Mouse (Mus musculus) kidney, adult 18-20 months (tissue): ENCODE results near the gene Eif1ax.
A peak's percentile ranks its signal among the peaks of the same experiment; 100 is the strongest.
"Not testable (repeated sequence)": the region's sequence is repeated elsewhere in the genome, so short reads cannot be mapped to it uniquely, and the experiment has no call there.

Source experiments
- DNase-seq: peaks from one replicate; pipeline ENCODE4 v3.0.0; 2021

Eif1ax gene

DNA sequence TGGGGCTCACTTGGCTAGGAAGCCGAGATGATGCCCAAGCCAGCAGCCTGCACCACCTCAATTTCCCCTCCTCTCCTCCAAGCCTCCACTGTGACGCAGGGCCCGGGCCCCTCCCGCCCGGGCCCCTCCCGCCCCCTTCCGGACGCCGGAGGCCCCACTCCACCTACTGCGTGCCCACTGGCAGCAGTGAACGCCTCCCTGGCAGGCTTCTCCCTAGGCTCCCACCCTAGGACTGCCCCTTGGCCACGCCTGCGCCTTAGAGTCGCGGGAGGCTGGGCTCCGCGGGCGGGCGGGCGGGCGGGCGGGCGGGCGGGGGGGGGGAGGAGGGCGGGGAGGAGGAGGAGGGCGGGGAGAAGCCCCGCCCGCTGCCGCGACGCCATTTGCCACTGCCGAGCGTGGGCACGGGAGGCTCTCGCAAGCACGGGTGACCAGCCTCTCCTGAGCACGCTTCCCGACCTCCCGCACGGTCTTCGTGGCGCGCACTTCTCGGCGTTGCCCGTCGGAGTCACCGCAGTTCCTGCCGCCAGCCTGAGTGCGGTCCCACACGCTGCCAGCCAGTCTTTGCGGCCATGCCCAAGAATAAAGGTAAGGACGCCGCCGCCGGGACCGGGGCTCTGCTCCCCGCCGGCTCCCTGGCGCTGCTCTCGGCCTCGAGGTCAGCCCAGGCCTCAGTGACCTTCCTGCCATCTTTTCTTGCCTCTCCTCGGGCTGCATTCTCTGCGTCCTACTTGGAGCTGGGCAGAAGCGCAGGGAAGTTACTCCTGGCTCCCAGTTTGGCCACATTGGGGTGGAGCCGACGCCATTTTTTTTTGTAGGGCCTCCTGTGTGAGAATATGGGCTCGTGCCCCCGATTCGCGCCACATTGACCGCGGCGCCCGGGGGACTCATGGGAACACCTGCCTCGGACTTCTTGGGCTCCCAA is at the start of gene Eif1ax:
Eif1ax (plus strand) TSS at position 348 of the 922 bp plus-strand sequence.
- peak; percentile 71 for DNase-seq

GRCm38 (mm10) chrX:159364506-159364905 is 7.5 kb upstream of the Eif1ax start:
- no peak for DNase-seq

DNA sequence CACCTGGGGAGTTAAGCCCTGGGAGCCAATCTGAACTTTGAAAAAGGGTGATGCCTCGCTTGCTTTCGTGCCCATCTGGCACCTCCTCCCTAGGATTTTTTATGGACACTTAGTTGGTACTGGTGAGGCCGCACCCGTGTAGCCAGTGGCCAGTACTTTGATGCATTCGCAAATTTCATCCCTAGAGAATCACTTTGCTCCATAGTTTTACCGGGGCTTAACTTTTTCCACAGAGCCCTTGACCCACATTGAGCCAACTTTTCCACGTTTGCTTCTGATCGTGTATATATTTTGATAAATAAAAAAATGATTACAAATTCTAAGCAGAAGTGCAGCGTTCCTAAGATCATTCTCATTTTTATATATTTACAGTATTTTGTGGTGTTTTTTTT is 771 bp downstream of the Eif1ax start:
- no peak for DNase-seq

DNA sequence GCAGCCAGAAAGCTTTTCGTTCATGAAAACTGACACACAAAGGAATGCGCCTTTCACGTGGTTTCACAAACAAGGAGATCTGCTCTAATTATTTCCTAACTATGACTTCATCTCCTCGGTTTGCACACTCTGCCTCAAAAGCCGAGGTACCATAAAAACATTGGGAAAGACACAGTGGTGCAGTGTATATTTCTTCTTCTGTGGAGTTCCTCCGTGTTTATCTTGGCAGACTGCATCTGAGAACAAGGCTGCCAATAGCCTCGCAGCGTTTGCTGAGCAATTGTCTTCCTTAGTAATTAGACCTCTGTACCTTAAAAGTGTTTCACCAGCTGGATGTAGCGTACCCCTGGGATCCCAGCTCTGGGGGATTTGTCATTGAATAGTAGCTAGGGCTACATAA is 15.1 kb downstream of the Eif1ax start:
- no peak for DNase-seq

GRCm38 (mm10) chrX:159388953-159389352 is 17.0 kb downstream of the Eif1ax start:
- no peak for DNase-seq

- DNase-seq = no peak
Observed at GRCm38 (mm10) chrX:159390347-159390962, 18.5 kb downstream of the Eif1ax start.

DNA sequence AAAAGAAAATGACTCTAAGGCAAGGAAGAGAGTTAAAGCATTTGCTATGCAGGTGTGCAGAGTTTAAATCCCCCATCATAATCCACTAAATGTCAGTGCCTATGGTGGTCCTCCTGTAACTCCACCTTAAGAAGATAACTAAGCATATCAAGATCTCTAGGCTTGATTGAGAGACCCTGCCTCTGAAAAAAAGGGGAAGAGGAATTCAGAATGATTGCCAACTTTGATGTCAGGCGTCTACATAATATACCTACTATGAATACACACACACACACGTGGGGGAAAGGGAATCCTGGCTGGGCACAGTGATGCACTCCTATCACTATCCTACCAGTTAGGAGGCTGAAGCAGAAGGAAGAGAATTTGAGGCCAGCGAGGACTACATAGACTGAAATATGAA is 19.3 kb downstream of the Eif1ax start:
- DNase-seq = no peak

- DNase-seq = no peak
Observed at GRCm38 (mm10) chrX:159409253-159409652, 37.3 kb downstream of the Eif1ax start.

- DNase-seq = no peak
Observed at GRCm38 (mm10) chrX:159414130-159414828, 42.3 kb downstream of the Eif1ax start, which contains the start of gene Map7d2. Gene Map7d2 (plus strand): TSS chrX:159414572.

GRCm38 (mm10) chrX:159414829-159415673 is 43.1 kb downstream of the Eif1ax start:
- no peak for DNase-seq

- DNase-seq = not testable (repeated sequence)
Observed at GRCm38 (mm10) chrX:159430507-159430906, 58.5 kb downstream of the Eif1ax start.
